Mouse (Mus musculus) CH12.LX (cell line): Measurements from ENCODE around the gene Grm8.

ENCODE experiments used
- CHD2 ChIP-seq: IDR thresholded peaks from 2 replicates; pipeline ENCODE4 v1.6.1; 2011; ENCODE audit warnings: low read length, improper control_type of control experiment
- CTCF ChIP-seq, 2 experiments: IDR thresholded peaks in 1 of 2; conservative IDR thresholded peaks in 1 of 2; 2 replicates each; pipeline ENCODE4 v1.5.1; 2011 to 2012; ENCODE audit warnings: low read depth in 2 of 2, low read length in 2 of 2, improper control_type of control experiment in 1 of 2, inconsistent platforms in 1 of 2, mild to moderate bottlenecking in 1 of 2, moderate library complexity in 1 of 2
- E2F4 ChIP-seq: IDR thresholded peaks from 2 replicates; pipeline ENCODE4 v1.6.1; 2011; ENCODE audit warnings: low read depth, low read length, improper control_type of control experiment; ENCODE audit not compliant: insufficient replicate concordance
- ELF1 ChIP-seq: IDR thresholded peaks from 2 replicates; pipeline ENCODE4 v1.6.1; 2014; ENCODE audit warnings: low read depth, mild to moderate bottlenecking, inconsistent platforms, low read length, improper control_type of control experiment
- HCFC1 ChIP-seq: IDR thresholded peaks from 2 replicates; pipeline ENCODE4 v1.6.1; 2012; ENCODE audit warnings: low read depth, mild to moderate bottlenecking, inconsistent platforms, low read length, improper control_type of control experiment
- POLR2A ChIP-seq: IDR thresholded peaks from 2 replicates; pipeline ENCODE4 v1.6.1; 2011; ENCODE audit warnings: low read depth, mild to moderate bottlenecking, improper control_type of control experiment, low read length
- TCF12 ChIP-seq: IDR thresholded peaks from 2 replicates; pipeline ENCODE4 v1.6.1; 2014; ENCODE audit warnings: low read depth, mild to moderate bottlenecking, inconsistent platforms, low read length, improper control_type of control experiment

GRCm38 (mm10) chr6:27789566-27789965 is 345.4 kb downstream of the Grm8 start:
- TF ChIP-seq POLR2A (no peak), CTCF (conservative IDR thresholded peaks at IDR 0.05 in 1 of 2, IDR thresholded peaks at IDR 0.05 in 1 of 2; ENCODE audit: low read depth in 2 of 2, low read length in 2 of 2) (no peak), ELF1 (no peak), HCFC1 (no peak), TCF12 (no peak), E2F4 (no peak), CHD2 (no peak)
